Mouse (Mus musculus): Measurements from ENCODE around the gene Safb. TPM values are rescaled to one million over a fixed set of nuclear protein-coding genes. Genes with fewer than 3 reads are reported as not detected.

Safb gene
- total RNA-seq, 2 experiments from 2014 or later: 148 to 163 TPM

DNA sequence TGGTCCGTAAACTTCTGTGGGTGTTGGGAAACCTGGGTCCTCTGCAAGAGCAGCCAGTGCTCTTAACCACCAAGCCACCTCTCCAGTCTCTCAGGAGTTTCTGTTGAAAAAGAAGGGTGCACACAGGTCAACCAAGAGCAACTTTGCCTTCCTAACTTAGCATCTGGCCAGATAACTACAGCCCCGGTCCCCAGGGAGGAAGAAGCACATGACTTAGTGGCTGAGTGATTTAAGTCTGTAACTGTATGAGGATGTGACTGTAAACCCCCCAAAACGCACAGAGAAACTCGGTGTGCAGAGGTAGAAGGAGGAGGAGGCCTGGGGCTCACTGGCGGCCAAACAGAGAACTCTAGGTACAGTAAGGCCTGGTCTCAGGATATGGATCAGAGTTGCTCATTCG is 49.4 kb downstream of the Safb start:
- no peak for DNase-seq (ENCODE audit: extremely low spot score in 1 of 2, low spot score in 1 of 2)

DNA sequence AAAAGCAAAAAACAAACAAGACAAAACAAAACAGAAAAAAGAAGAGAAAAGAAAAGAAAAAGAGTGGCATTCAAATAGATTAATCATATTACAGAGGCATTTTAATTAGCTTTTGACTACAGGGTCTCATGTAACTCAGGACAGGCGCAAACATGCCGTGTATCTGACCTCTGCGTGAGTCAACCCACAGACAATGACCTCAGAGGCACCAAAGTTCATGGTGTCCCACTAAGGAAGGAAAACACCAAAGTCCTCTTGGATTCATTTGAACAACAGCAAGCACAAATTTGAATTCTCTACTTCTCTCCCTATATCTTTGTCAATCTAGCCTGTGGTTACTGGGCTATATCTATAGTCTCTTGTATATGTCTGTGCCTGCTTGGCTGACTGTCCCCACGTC is 58.6 kb downstream of the Safb start:
- DNase-seq (ENCODE audit: extremely low spot score in 1 of 2, low spot score in 1 of 2): no peak

DNA sequence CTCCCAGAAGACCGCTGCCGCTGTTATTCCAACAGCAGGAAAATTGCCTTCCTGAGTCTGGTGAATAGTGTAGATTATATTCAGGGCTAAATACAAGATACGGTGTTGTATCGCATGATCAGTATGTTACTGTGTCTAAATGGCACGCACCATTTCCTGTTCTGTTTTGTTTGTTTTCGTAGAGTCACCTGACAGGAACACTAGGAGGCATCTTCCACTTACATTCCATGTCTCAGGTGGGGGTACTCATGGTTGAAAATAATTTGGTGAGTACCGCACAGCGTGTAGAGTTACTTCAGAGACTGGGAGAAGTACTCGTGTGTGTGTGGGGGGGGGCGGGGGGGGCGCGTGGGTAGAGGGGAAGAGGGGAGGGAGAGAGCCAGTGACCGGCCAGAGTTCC is 62.9 kb downstream of the Safb start:
- DNase-seq (ENCODE audit: extremely low spot score in 1 of 2, low spot score in 1 of 2): no peak

DNA sequence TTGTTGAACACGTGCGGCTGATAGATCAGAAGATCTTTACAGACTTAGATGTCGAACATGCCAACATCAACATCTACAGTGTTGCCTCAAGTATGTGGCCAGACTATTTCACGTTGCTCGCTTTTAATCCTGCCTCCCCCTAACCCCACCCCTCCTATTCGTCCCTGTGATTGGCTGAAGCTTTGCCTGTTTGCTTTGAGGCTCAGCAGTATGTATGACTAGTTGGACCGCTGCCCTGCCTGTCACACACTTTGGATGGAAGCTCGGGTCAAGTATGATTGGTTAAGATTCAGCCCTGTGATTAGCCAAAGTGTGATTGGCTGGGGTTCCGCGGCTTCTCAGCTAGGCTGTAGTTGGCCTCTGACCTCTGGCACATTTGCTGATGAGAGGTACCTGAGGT is 67.2 kb downstream of the Safb start:
- DNase-seq (ENCODE audit: extremely low spot score in 1 of 2, low spot score in 1 of 2): no peak

DNA sequence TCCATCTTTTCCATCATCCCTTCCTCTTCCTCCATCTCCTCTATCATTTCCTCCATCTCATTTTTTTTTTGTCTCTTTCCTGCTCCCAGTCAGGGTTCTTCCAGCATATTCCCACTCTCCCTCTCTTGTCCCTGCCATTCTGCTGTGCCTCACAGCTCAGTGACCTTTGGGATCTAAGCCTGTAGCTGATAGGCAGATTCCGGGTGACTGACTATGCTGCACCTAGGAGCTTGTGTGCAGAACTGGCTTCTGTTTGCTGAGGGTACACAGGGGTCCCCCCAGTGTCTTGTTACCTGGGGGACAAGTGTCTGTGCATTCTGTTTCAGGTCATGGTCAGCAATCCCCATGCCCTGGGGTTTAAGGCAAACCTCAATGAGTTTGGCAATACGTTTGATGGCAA is 70.1 kb downstream of the Safb start:
- DNase-seq (ENCODE audit: extremely low spot score in 1 of 2, low spot score in 1 of 2): no peak

DNA sequence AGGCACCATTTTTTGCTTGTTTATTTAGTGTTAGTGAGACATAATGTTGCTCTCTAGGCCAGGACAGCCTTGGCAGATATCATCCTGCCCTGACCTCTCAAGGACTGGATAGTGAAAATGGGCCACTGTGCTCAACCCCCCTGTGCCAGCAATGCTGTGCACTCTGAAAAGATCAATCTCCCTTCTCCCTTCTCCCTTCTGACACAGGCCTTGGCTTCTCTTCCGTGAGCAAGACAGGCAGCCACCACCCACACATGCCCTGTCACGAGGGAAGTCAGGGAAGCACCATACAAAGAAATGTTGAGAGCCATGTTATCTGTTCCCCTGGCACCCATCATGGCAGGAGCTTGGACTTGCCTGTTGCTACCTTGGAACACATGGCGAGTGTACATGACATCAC is 70.7 kb downstream of the Safb start:
- no peak for DNase-seq (ENCODE audit: extremely low spot score in 1 of 2, low spot score in 1 of 2)

Other genes starting within 250 kb of the Safb start
- 100 to 1,000 TPM; 658 to 741 TPM for gene Ptprs, start 108.3 kb upstream of the Safb start, total RNA-seq (2021)
- not detected for gene Znrf4, start 72.4 kb upstream of the Safb start, total RNA-seq (2021)
- 1 to 10 TPM; 1.9 to 3.4 TPM for gene Gm20219, start 30.4 kb upstream of the Safb start, total RNA-seq (2021)
- 100 to 1,000 TPM in 1 of 2 experiments, 10 to 100 TPM in 1; 87.9 to 144 TPM for gene Safb2, start 240 bp upstream of the Safb start, total RNA-seq (2021)
- 100 to 1,000 TPM; 138 to 163 TPM for gene 2410015M20Rik, start 24.9 kb downstream of the Safb start, total RNA-seq (2021)
- 100 to 1,000 TPM; 341 to 404 TPM for gene Rpl36, start 28.6 kb downstream of the Safb start, total RNA-seq (2021)
- 10 to 100 TPM; 62.1 to 62.5 TPM for gene Lonp1, start 42.1 kb downstream of the Safb start, total RNA-seq (2021)
- under 1 TPM; 0.44 to 0.85 TPM for gene Catsperd, start 43.3 kb downstream of the Safb start, total RNA-seq (2021)
- 10 to 100 TPM; 85.2 to 91.0 TPM for gene Ranbp3, start 88.5 kb downstream of the Safb start, total RNA-seq (2021)
- gene Ndufa11, start 132.9 kb downstream of the Safb start, total RNA-seq (2021): 100 to 1,000 TPM; 242 to 258 TPM
- gene Vmac, start 133.2 kb downstream of the Safb start, total RNA-seq (2021): 10 to 100 TPM; 11.5 to 14.4 TPM
- gene Nrtn, start 172.7 kb downstream of the Safb start, total RNA-seq (2021): 1 to 10 TPM; 2.7 to 3.6 TPM
- gene Dus3l, start 179.9 kb downstream of the Safb start, total RNA-seq (2021): 10 to 100 TPM; 61.1 to 73.0 TPM
- 1 to 10 TPM in 1 of 2 experiments, under 1 TPM in 1; 0.89 to 1.6 TPM for gene Prr22, start 185.4 kb downstream of the Safb start, total RNA-seq (2021)
- 1 to 10 TPM; 3.8 to 4.4 TPM for gene Rfx2, start 246.2 kb downstream of the Safb start, total RNA-seq (2021)